Mouse (Mus musculus) lung, embryonic 16.5 days (tissue): Measurements from ENCODE around the gene Gm12216. TPM values are rescaled to one million over a fixed set of nuclear protein-coding genes. Genes with fewer than 3 reads are reported as not detected.
A peak's percentile ranks its signal among the peaks of the same experiment; 100 is the strongest.

Experiments
- ATAC-seq: fragments of 200-750 bp; cut with Nextera tagmentation; 2 replicates; pipeline ENCODE4 v1.8.0; 2017; ENCODE audit warnings: low read depth, mild to moderate bottlenecking, moderate library complexity
- H3K27ac ChIP-seq: fragments of 300-500 bp; sonication (generic); 2 replicates; pipeline ENCODE4 v1.5.1; 2014; ENCODE audit warnings: mild to moderate bottlenecking, control low read depth, low read length
- H3K27me3 ChIP-seq: fragments of 300-500 bp; sonication (generic); 2 replicates; pipeline ENCODE4 v1.6.1; 2014; ENCODE audit warnings: low read depth, low read length, mixed read lengths; ENCODE audit not compliant: control insufficient read depth, insufficient read depth
- H3K36me3 ChIP-seq: fragments of 300-500 bp; sonication (generic); 2 replicates; pipeline ENCODE4 v1.6.1; 2014; ENCODE audit warnings: low read length; ENCODE audit not compliant: control insufficient read depth, insufficient read depth
- H3K4me1 ChIP-seq: fragments of 300-500 bp; sonication (generic); replicated peaks from 2 replicates; pipeline ENCODE4 v1.6.1; 2014; ENCODE audit warnings: low read length, mixed read lengths; ENCODE audit not compliant: control insufficient read depth, insufficient read depth
- H3K4me2 ChIP-seq: fragments of 300-500 bp; sonication (generic); 2 replicates; pipeline ENCODE4 v1.6.1; 2014; ENCODE audit warnings: low read depth, low read length, control low read depth
- H3K4me3 ChIP-seq: fragments of 300-500 bp; sonication (generic); 2 replicates; pipeline ENCODE4 v1.5.1; 2014; ENCODE audit warnings: mild to moderate bottlenecking, low read length, control low read depth
- H3K9ac ChIP-seq: fragments of 300-500 bp; sonication (generic); 2 replicates; pipeline ENCODE4 v1.6.1; 2014; ENCODE audit warnings: low read length, control low read depth
- H3K9me3 ChIP-seq: fragments of 300-500 bp; sonication (generic); 2 replicates; pipeline ENCODE4 v1.6.1; 2016; ENCODE audit warnings: low read length; ENCODE audit not compliant: control insufficient read depth
- WGBS: fragments of 180-500 bp; shearing (Covaris S2); extraction: QIAGEN DNeasy Blood & Tissue Kit; methylation state at CpG from one replicate; pipeline ENCODE4 v1.1.7; 2014; 5-methylcytosine and 5-hydroxymethylcytosine counted together
- polyA plus RNA-seq: library from polyadenylated mRNA; unstranded; fragments of >200 nt; fragmentation: Nextera tagmentation; extraction: Ambion mirVana; gene quantifications from 2 replicates; pipeline ENCODE4 v1.2.1, GENCODE M21; 2015

Gene Gm12216
- polyA plus RNA-seq, 1 experiment from 2014 or later, result 1.8 TPM

DNA sequence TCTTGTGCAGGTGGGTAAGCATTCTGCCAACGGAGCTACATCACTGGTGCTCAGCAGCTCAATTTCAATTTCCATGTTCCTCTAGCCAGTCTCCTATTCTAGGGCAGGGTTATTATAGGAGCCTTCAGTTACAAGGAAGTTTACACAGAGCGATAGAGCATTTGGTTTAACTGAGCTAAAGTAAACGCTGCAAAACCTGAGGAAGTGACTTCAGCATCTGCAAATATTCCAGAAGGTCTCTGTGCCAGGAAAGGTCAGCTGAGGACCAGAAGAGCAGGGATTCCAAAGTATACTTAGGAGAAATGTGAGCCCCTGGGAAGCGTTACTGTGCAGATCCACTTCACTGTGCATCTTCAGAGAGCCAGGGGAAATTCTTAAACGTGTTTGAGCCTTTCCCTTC, 5.4 kb downstream of the Gm12216 start:
- peak; percentile 56; the same call in 1 of the 2 replicates for ATAC-seq
- Histone ChIP-seq H3K9ac (no peak overlapping the region), H3K4me3 (no peak overlapping the region), H3K36me3 (no peaks in the 10 kb centered on the region), H3K4me2 (no peak overlapping the region), H3K9me3 (no peaks in the 10 kb centered on the region), H3K4me1 (peaks cover 21% of the 10 kb centered on the region), H3K27ac (peak overlapping the region; percentile 48), H3K27me3 (no peaks in the 10 kb centered on the region)
- 10% methylated on average over 5 of the region's 5 CpGs for WGBS

- H3K9ac ChIP-seq, result no peak overlapping the region
- 19% methylated on average over 5 of the region's 5 CpGs for WGBS
- H3K9me3 ChIP-seq, result no peaks in the 10 kb centered on the region
- H3K27me3 ChIP-seq, result no peaks in the 10 kb centered on the region
- no peak overlapping the region for H3K4me3 ChIP-seq
- no peak overlapping the region for H3K27ac ChIP-seq
- peaks cover 21% of the 10 kb centered on the region for H3K4me1 ChIP-seq
- no peaks in the 10 kb centered on the region for H3K36me3 ChIP-seq
- peak; percentile 66 for ATAC-seq
- no peak overlapping the region for H3K4me2 ChIP-seq
Measured at GRCm38 (mm10) chr11:53851795-53852194, 7.3 kb downstream of the Gm12216 start.

GRCm38 (mm10) chr11:53849588-53850320, 9.3 kb downstream of the Gm12216 start:
- no peak overlapping the region for H3K4me3 ChIP-seq
- no peak overlapping the region for H3K9ac ChIP-seq
- ATAC-seq, result peak; percentile 80

DNA sequence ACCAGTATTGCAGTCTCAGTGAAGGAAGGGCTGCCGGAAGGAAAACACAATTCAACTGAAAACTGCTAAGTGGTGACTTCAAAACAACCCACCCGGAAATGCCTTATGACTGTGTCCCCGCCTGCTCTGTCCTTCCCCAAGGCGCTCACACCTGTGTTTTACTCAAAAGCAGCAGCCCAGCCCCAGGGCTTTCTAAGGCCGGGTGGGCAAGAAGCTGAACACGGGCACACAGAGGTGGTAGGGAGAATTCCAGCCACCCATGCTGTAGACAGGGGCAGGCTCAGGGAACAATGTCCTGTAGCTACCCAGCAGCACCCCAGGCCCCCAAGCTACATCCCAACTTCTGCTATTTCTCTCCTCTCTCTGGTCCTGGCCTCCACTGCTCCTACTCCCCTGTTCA, 13.4 kb downstream of the Gm12216 start:
- Histone ChIP-seq H3K27me3 (no peaks in the 10 kb centered on the region), H3K27ac (no peak overlapping the region), H3K9me3 (no peaks in the 10 kb centered on the region), H3K9ac (no peak overlapping the region), H3K36me3 (no peaks in the 10 kb centered on the region), H3K4me1 (no peaks in the 10 kb centered on the region), H3K4me3 (no peak overlapping the region), H3K4me2 (no peak overlapping the region)
- no peak for ATAC-seq
- whole genome bisulfite sequencing, result 64% methylated on average over 6 of the region's 6 CpGs

More at GRCm38 (mm10) chr11:53849588-53850320, 9.3 kb downstream of the Gm12216 start:
- Histone ChIP-seq H3K4me1 (peaks cover 21% of the 10 kb centered on the region), H3K4me2 (0 out of 2 replicates have a peak overlapping the region, but pooled peaks have one; percentile 4), H3K27me3 (no peaks in the 10 kb centered on the region), H3K9me3 (no peaks in the 10 kb centered on the region), H3K36me3 (no peaks in the 10 kb centered on the region), H3K27ac (no peak overlapping the region)
- WGBS, result 32% methylated on average over 9 of the region's 9 CpGs

GRCm38 (mm10) chr11:53843106-53843505, 15.9 kb downstream of the Gm12216 start:
- WGBS, result 58% methylated on average over 10 of the region's 10 CpGs
- Histone ChIP-seq H3K4me1 (peaks cover 4% of the 10 kb centered on the region; the same call in 1 of the 2 replicates), H3K4me3 (no peak overlapping the region), H3K36me3 (no peaks in the 10 kb centered on the region), H3K4me2 (no peak overlapping the region), H3K9ac (no peak overlapping the region), H3K9me3 (no peaks in the 10 kb centered on the region), H3K27me3 (no peaks in the 10 kb centered on the region), H3K27ac (no peak overlapping the region)
- no peak for ATAC-seq

- H3K4me1 ChIP-seq, result peaks cover 4% of the 10 kb centered on the region; the same call in 1 of the 2 replicates
- H3K4me3 ChIP-seq, result no peak overlapping the region
- H3K36me3 ChIP-seq, result no peaks in the 10 kb centered on the region
- ATAC-seq, result no peak
- 51% methylated on average over 4 of the region's 4 CpGs for WGBS
- no peaks in the 10 kb centered on the region for H3K27me3 ChIP-seq
- no peak overlapping the region for H3K4me2 ChIP-seq
- no peak overlapping the region for H3K27ac ChIP-seq
- H3K9ac ChIP-seq, result no peak overlapping the region
- no peaks in the 10 kb centered on the region for H3K9me3 ChIP-seq
Measured at GRCm38 (mm10) chr11:53842161-53842581, 16.9 kb downstream of the Gm12216 start.

DNA sequence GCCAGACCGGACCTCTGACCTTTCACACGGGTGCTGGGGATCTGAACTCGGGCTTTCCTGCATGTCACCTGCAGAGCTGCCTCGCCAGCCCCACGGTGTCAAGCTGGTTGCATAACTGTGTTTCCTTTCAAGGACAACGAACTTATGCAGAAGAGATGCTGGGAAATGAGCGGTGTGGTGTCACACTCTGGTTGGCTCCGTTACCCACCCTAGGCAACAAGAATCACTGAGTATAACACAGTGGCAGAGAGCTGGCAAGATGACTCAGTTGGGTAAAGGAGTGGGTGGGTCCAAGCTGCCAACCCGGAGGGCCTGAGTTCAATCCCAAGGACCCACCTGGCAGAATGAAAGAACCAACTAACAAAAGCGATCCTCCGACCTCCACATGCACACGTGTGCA, 17.5 kb downstream of the Gm12216 start:
- H3K4me1 ChIP-seq, result peaks cover 4% of the 10 kb centered on the region; the same call in 1 of the 2 replicates
- no peak overlapping the region for H3K27ac ChIP-seq
- no peak overlapping the region for H3K9ac ChIP-seq
- ATAC-seq, result no peak
- no peak overlapping the region for H3K4me2 ChIP-seq
- no peaks in the 10 kb centered on the region for H3K27me3 ChIP-seq
- no peak overlapping the region for H3K4me3 ChIP-seq
- no peaks in the 10 kb centered on the region for H3K9me3 ChIP-seq
- WGBS, result 79% methylated on average over 12 of the region's 12 CpGs
- no peaks in the 10 kb centered on the region for H3K36me3 ChIP-seq

DNA sequence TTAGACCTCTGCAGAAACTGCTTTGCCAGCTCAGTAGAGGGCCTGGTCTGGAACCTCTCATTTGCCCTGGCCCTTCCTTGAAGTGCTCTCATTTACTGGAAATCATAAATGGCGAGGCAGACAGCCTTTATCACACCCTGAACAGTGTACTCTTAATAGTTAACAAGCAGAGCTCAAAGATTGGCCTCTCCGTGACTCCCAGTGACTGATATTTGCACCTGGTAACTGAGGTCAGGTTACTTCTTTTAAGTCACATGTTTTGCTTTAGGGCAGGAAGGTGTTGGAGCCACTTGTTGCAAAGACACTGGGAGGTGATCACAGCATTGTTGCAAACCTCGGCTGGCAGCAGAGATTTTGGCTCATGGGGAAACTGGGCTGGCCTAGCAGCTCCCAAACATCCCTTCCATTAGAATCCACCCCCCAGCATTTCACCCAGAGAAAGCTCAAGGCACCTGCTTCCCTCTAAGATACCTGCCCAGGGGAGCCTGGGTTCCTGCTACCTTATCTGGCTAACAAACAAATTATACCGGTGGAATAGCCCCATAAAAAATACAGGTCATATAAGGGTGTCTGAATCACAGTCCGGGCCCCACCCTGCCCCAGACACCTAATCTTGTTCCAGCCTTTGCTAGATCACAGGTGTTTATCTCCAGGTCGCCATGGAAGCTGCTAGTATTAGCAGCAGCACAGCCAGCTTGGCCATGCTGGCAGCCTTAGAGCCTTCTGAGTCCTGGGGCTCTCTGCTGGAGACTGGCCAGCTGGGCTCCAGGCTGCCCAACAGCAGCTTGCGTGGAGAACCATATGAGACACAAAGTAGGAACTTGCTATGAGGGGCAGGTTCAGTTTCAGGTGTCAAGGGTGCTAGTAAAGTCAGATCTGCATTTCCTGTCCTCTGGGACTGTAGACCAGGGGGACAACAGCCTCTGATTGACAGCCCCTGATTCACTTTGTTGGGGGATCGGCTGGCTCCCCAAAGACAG, 19.1 kb downstream of the Gm12216 start:
- H3K36me3 ChIP-seq, result no peaks in the 10 kb centered on the region
- no peak for ATAC-seq
- H3K27ac ChIP-seq, result peak overlapping the region; percentile 52
- no peaks in the 10 kb centered on the region for H3K27me3 ChIP-seq
- no peak overlapping the region for H3K9ac ChIP-seq
- no peak overlapping the region for H3K4me2 ChIP-seq
- WGBS, result 44% methylated on average over 8 of the region's 8 CpGs
- no peaks in the 10 kb centered on the region for H3K9me3 ChIP-seq
- peaks cover 4% of the 10 kb centered on the region; the same call in 1 of the 2 replicates for H3K4me1 ChIP-seq
- no peak overlapping the region for H3K4me3 ChIP-seq

DNA sequence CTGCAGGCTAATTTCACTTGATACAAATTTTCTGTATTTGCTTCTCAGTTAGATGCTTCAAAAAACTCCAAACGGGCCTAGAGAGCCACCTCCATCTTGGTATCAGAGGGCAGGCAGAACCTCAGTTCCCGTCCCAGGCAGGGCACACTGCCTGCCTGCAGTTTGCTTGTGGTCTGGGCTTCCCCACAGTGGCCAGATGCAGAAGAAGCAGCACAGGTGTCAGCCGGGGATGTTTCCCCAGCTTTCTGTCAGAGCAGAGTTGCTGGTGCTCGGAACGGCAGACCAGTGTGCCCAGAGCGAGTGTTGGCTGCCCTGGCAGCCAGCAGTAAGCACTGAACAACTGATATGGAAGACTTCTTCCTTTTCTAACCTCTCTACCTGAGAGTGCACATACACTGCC, 19.9 kb downstream of the Gm12216 start:
- H3K9ac ChIP-seq, result no peak overlapping the region
- H3K27me3 ChIP-seq, result no peaks in the 10 kb centered on the region
- H3K4me2 ChIP-seq, result no peak overlapping the region
- no peaks in the 10 kb centered on the region for H3K9me3 ChIP-seq
- H3K36me3 ChIP-seq, result no peaks in the 10 kb centered on the region
- H3K27ac ChIP-seq, result peak overlapping the region; percentile 52
- H3K4me1 ChIP-seq, result peaks cover 4% of the 10 kb centered on the region; the same call in 1 of the 2 replicates
- H3K4me3 ChIP-seq, result no peak overlapping the region
- no peak for ATAC-seq
- WGBS, result 54% methylated on average over 6 of the region's 6 CpGs
